Mouse (Mus musculus): ENCODE results near the gene Kcnk5.

DNA sequence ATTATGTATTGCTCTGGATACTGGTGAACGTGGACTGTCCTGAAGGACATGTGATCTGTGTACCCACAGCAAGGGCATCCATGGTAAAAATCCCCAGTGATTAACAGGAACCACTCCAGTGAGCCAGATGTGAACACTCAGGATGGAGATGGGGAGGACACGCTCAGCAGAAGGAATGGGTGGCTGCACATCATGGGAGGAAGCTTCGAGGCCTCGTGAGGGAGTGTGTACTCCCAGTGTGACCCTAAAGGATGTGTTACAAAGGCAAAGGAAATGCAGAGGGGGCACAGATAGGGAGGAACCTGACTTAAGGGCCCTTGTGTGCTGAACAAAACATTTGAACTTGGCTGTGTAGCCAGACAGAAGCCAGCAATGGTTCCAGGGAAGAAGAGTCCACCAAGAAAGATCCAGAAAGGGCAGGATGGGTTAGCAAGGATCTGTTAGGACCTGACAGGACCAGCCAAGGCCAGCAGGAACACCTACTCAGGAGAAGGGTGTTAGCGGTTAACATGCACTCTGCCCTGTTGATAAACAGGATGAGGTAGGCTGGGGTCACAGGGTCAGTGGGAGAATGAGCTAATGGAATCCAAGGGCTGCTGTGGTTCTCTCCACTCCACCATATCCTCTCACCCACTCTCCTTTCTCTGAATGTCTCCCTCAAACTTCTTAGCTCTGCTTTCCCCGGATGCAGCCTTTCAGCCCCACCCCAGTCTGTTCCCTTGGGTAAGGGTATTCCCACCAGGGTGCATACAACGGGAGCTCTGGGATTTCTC is 68.2 kb downstream of the Kcnk5 start:
- TF ChIP-seq POLR2A (IDR thresholded peaks at IDR 0.05; ENCODE audit: insufficient read length, low read depth) = no peak
- no peak for TF ChIP-seq POLR2AphosphoS2 (IDR thresholded peaks at IDR 0.05; ENCODE audit: insufficient read length, low read depth)

Measured in myocyte (in vitro differentiated cells).